Mouse (Mus musculus) kidney, postnatal 4 days (tissue): ENCODE results near the gene Six5.

Source experiments
- DNase-seq, 2 experiments: peaks; one replicate each; pipeline ENCODE4 v3.0.0; 2021; ENCODE audit warnings: mixed read lengths in 2 of 2

Six5 gene

DNA sequence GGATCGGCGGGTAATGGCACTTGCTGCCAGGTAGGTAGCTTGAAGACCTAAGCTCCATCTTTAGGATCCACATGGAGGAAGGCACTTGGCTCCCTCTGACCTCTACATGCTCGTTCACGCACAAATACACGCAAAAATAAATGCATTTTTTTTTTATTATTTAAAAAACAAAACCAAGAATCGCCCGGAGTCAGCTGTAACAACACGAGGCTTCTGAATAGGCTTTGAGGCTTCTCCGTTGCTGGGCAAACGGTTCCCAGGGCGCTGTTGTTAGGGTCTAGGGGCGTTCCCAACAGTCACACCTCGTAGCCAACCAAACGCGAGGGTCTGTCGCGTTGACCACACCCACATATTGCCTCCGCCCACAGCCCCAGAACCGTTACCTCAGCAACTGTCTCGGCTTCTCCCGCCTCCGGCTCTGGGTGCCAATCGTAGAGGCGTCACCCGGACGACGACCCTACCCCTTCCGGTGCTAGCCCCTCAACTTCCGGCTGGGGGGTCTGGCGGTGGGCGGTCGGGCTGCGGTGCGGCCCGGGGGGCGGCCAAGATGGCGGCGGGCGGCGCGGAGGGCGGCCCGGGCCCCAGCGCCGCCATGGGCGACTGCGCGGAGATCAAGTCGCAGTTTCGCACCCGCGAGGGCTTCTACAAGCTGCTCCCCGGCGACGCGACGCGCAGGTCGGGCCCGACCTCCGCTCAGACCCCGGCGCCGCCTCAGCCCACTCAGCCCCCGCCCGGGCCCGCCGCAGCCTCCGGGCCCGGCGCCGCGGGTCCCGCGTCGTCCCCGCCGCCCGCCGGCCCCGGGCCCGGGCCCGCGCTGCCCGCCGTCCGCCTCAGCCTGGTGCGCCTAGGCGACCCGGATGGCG, 18.4 kb upstream of the Six5 start, which contains the start of gene Dmwd:
Gene Dmwd (plus strand): TSS at position 505 of the 863 bp plus-strand sequence.
- DNase-seq, result peak; percentile 97 to 98

DNA sequence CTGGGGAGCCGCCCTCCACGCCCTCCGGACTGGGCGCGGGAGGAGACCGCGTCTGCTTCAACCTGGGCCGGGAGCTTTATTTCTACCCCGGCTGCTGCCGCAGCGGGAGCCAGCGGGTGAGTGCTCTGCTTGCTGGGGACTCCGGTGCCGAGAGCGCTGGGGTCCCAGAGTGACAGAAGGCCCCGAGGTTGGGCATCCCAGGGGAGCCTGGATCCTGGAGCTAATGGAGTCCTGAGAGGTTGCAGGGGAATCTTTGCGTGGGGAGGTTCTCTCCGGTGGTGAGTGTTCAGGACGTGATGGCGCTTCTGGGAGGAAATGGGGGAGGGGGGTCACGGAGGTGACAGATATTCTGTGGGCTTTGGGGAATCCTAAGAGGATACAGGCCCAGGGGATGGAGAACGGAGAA, 17.8 kb upstream of the Six5 start:
- peak; percentile 44 to 66 for DNase-seq

DNA sequence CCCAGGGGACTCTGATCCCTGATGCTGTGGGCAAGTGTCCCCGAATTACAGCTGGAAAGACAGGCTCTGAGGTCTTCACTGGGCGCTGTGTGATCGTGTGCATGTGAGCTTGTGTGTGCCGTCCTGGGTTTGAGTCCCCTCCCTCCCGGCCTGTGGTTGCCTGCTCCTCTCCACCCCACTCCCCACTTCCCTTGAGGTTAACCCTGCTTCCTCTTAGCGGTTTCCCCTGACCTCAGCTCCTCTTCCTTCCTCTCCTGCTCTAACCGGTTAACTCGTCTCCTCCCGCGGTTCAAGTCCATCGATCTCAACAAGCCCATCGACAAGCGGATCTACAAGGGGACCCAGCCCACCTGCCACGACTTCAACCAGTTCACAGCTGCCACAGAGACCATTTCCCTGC, 16.6 kb upstream of the Six5 start:
- no peak for DNase-seq

DNA sequence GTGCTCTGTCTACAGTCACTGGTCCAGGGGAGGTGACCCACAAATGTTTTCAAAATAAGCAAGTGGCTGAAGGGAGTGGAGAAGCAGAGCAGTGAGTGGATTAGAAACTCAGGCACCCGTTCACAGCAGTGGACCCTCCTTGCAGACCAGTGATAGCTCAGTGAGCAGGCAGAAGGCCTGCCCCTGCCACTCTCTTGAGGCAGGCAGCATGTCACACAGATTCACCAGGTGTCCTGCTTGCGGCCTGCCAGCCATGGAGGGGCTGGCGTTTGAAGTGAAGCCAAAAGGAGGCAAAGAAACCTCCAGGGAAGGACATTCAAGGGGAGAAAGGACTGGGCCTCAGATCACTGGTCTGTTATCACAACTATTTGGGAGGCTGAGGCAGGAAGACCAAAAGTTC, 15.7 kb upstream of the Six5 start:
- DNase-seq, result no peak

DNA sequence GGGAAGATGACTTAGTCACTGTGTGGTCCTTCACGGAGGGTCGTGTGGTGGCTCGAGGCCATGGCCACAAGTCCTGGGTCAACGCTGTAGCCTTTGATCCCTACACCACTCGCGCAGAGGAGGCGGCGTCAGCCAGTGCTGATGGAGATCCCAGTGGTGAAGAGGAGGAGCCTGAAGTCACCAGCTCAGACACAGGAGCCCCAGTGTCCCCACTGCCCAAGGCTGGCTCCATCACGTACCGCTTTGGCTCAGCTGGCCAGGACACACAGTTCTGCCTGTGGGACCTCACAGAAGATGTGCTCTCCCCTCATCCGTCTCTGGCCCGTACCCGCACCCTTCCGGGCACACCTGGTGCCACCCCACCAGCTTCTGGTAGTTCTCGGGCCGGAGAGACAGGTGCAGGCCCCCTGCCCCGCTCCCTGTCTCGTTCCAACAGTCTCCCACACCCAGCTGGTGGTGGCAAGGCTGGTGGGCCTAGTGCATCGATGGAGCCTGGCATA, 13.9 kb upstream of the Six5 start:
- DNase-seq, result no peak

DNA sequence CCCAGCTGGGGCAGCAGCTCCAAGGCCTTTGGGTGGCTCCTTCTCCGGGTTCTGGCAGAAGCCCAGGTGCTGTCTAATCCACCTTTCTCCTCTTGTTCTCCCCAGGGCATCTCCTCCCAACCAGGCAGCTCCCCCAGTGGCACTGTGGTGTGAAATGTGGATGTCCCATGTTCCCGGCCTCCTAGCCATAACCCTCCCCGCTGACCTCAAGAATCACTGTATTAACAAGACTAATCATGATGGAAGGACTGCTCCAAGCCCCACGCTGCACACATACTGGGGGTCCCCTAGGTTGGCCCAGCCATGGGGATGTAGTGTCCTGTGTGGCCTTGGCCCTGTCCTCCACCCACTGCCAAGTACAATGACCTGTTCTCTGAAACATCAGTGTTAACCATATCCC, 12.2 kb upstream of the Six5 start:
- no peak for DNase-seq

DNA sequence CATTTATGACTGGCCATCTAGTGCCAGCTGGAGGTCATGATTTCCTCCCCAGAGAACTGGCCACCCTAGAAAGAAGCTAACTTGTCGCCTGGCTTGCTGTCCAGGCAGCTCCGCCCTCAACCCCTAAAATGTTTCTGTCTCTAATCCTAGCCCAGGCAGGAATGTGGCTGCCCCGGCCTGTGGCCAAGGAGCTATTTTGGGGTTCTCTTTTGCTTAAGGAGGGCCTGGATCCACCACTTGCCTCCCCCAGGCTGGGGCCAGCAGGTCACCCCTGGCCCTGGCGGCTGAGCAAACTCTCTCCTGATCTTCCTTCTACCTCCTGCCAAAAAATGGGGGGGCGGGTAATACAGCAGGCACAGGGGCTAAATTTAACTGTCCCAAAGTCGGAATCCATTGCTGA, 11.3 kb upstream of the Six5 start:
- peak in 1 of 2 experiments; percentile 51 for DNase-seq

DNA sequence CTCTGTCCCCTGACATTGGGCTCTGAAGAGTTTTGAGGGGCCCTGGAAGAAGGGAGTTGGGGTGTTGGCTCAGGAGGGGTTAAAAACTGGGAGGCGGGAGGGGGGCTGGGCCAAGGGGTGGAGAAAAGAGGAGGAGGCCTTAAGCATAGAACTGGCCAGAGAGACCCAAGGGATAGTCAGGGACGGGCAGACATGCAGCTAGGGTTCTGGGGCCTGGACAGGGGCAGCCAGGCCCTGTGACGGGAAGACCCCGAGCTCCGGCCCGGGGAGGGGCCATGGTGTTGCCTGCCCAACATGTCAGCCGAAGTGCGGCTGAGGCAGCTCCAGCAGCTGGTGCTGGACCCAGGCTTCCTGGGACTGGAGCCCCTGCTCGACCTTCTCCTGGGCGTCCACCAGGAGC, 10.7 kb upstream of the Six5 start, which contains the start of gene Dmpk:
Gene Dmpk (plus strand): TSS at position 149 of the 400 bp plus-strand sequence.
- peak; percentile 51 to 59 for DNase-seq

DNA sequence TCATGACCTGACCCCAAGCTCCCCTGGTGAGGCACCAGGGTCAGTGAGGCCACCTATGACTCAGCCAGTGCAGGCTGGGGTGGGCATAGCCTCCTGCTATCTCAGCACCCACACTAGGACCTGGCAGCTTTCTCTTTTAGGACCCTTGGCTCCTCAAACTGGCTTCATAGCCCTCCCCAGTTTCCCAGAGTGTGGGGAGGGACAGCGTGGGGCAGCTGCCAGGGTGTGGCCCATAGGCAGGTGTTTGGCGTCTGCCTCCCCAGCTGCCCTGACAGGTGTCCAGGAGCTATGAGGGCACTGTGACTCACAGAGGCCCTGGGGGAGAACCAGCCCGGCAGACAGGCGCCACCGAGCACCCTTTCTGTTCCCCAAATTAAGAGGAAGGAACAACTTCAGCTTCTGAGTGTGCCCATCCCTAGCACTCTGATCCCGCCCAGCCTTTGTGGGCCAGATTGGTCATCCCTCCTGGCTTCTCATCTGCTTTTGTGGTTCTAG, 10.1 kb upstream of the Six5 start:
- no peak for DNase-seq

DNA sequence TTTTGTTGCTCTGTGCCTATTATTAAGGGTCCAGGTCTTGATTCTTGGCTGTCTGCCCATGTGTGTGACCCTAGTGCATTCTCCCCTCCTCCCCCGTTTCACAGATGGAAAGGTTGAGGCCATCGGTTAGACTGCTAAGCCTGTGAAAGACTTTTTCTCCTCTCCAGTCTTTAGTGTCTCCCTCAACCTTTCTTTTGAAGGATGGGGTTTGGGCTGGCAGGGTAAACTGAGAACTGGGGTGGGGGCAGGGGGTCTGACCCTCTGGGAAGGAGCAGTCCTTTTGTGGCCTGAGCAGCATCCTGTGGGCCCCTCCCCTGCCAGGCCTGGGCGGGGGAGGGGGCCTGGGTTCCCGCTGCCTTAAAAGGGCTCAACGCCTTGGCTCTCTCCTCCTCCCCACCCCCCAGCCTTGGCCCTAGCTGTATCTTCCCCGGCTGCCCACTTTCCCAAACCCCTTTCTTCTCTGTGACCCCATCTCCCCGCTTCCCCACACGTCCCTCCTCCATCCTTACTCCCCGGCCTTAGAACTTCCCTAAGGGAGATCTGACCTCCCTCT, 9.4 kb upstream of the Six5 start:
- no peak for DNase-seq

DNA sequence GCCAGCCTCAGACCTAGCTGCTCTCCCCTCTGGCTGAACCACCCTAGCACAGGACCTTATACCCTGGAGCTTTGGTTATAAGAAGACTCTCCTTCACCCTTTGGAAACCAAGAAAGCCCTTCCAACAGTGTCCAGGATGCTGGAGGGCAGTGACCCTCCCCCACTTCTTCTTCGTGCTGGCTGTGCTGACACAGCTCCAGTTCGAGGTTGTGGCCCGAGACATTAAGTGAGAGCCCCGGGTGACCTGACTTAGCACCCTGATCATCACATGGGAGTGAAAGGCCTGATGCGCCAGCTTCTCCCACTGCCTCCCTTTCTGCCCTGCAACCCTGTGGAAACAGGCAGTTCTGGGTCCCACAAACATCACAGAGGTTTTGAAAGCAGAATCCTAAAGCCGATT, 8.9 kb upstream of the Six5 start:
- peak in 1 of 2 experiments; percentile 35 for DNase-seq

DNA sequence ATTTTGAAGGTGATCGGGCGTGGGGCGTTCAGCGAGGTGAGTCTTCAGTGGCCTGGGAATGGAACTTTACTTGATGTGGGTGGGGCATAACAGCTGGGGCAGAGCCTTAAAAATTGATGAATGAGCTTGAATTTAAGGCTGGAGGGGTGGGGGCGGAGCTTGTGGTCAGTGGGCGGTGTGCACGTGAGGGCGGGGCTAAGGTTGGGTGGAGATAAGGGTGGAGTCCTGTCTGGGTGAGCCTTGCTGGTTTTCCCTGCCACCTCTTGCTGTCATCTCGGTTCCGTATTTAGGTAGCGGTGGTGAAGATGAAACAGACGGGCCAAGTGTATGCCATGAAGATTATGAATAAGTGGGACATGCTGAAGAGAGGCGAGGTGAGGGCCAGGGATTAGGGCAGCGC, 8.4 kb upstream of the Six5 start:
- DNase-seq, result peak; percentile 81 to 85

DNA sequence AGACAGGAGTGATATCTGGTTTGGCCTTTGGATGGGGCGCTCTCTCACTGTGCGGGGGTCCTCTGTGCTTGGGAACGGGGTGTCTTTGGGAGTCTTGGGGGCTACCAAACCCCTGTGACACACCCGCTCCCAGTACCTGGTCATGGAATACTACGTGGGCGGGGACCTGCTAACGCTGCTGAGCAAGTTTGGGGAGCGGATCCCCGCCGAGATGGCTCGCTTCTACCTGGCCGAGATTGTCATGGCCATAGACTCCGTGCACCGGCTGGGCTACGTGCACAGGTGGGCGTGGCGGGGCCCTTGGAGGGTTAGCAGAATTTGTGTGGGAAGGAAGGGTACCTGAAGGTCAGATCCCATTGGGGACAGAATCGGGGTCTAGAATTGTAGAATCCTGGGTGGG, 7.6 kb upstream of the Six5 start:
- DNase-seq, result no peak

DNA sequence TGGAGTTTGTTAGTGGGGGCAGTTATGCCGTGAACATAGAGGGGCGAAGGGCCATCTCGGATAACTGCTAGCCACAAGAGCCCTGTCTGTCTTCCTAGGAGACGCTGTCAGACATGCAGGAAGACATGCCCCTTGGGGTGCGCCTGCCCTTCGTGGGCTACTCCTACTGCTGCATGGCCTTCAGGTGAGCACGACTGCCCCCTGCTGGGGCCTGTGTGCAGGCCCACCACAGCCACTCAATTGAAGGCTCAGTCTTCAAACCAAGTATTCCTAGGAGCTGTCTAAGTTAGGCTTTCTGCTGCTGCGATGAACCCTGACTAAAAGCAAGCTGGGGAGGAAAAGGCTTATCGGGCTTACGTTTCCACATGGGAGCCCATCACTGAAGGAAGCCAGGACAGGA, 5.6 kb upstream of the Six5 start:
- peak; percentile 81 to 87 for DNase-seq

DNA sequence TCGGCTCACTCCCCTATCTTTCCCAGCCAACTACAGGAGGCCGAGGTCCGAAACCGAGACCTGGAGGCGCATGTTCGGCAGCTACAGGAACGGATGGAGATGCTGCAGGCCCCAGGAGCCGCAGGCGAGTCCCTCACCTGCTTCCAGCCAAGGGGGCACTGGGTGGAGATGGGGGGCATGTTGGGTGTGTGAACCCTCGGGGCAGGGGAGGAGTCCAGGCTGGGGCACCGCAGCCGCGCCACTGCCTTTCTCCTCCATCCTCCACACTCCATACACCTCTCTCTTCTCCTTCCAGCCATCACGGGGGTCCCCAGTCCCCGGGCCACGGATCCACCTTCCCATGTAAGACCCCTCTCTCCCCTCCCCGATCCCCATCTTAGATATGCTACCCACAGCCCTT, 2.5 kb upstream of the Six5 start:
- DNase-seq, result peak in 1 of 2 experiments; percentile 15

DNA sequence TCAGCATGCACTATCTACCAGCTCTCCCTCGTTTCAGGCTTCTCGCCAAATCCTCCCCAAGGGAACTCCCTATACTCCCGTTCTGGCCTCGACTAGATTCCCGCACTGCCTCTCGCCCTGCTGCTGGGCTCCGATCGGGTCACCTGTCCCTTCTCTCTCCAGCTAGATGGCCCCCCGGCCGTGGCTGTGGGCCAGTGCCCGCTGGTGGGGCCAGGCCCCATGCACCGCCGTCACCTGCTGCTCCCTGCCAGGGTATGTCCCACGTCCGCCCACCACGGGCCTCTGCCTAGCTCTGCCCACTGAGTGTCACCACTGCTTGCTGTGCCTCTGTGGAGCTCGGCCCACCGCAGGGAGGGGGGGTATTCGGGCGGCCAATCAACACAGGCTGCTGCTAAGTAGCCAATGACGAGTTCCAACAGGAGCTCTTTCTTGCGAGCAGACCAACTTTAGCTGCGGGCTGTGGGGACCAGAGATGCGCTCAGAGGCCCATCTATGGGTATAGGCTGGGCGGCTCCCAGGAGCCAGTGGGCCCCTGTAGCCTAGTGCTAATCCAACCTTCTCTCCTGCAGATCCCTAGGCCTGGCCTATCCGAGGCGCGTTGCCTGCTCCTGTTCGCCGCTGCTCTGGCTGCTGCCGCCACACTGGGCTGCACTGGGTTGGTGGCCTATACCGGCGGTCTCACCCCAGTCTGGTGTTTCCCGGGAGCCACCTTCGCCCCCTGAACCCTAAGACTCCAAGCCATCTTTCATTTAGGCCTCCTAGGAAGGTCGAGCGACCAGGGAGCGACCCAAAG, 1.8 kb upstream of the Six5 start:
- peak; percentile 76 to 87 for DNase-seq

DNA sequence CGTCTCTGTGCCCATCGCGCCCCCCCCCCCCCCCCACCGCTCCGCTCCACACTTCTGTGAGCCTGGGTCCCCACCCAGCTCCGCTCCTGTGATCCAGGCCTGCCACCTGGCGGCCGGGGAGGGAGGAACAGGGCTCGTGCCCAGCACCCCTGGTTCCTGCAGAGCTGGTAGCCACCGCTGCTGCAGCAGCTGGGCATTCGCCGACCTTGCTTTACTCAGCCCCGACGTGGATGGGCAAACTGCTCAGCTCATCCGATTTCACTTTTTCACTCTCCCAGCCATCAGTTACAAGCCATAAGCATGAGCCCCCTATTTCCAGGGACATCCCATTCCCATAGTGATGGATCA, 1.2 kb upstream of the Six5 start:
- peak; percentile 92 to 95 for DNase-seq

DNA sequence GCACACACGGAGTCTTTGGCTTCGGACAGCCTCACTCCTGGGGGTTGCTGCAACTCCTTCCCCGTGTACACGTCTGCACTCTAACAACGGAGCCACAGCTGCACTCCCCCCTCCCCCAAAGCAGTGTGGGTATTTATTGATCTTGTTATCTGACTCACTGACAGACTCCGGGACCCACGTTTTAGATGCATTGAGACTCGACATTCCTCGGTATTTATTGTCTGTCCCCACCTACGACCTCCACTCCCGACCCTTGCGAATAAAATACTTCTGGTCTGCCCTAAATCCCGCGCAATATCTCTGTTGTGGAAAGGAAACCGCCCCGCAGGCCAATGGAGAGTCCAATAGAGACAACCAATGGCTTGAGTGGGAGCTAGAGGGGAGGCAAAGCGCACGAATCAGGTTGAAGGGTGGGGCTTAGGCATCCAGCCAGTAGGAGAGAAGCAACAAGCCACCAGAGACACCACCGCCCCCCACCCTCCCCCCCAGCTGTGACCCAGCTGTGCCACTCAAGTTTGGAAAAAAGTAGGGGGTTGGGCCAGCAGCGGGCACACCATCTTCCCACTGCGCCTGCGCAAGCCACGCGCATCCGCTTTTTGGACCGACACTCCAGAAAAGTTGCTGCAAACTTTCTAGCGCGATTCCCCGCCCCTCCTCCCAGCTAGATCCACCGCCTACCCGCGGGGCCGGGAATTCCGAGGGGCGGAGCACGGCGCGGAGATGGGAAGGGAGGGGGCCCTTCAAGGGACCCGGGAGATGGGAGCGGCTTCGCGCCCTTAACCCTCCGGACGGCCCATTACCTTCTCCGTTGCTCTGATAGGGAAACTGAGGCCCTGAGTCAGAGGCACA, 633 bp upstream of the Six5 start:
- DNase-seq, result peak; percentile 98 to 99

DNA sequence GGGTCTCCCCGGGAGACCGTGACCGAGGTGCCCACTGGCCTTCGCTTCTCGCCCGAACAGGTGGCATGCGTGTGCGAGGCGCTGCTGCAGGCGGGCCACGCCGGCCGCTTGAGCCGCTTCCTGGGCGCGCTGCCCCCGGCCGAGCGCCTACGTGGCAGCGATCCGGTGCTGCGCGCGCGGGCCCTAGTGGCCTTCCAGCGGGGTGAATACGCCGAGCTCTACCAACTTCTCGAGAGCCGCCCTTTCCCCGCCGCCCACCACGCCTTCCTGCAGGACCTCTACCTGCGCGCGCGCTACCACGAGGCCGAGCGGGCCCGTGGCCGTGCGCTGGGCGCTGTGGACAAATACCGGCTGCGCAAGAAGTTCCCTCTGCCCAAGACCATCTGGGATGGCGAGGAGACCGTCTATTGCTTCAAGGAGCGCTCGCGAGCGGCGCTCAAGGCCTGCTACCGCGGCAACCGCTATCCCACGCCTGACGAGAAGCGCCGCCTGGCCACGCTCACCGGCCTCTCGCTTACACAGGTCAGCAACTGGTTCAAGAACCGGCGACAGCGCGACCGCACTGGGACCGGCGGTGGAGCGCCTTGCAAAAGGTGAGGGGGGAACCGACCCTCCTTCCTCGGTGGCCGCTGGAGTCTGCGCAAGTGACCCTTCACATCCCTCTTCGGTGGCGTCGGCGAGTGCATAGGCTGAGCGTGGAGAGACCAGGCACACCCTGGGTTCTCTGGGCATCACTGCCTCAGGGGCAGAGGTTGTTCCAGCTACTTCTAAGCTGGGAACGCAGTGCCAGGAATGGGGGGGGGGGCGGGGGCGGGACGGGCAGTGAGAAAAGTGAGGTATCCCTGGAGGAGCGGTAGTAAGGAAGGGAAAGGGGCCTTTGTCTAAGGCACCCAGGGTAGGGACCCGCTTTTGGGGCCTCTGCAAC, 694 bp downstream of the Six5 start:
- DNase-seq, result peak; percentile 70 to 83

DNA sequence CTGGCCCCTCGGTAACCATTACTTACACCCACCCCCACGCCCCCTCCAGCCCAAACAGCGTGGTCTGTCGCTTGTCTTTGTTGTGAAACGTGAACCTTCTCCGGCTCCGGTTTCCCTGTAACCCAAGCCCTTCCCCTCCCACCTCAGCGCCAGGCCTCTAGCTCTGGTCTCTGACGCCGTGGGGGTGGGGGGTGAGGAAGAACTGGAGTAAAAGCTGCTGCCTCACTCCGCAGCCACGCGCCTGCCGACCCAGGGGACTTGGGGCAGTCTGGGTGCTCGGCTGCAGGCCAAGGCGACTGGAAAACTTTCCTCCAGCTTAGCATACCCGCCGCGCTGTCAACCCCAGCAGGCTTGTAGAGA, 1.3 kb downstream of the Six5 start:
- DNase-seq, result peak; percentile 87 to 92

DNA sequence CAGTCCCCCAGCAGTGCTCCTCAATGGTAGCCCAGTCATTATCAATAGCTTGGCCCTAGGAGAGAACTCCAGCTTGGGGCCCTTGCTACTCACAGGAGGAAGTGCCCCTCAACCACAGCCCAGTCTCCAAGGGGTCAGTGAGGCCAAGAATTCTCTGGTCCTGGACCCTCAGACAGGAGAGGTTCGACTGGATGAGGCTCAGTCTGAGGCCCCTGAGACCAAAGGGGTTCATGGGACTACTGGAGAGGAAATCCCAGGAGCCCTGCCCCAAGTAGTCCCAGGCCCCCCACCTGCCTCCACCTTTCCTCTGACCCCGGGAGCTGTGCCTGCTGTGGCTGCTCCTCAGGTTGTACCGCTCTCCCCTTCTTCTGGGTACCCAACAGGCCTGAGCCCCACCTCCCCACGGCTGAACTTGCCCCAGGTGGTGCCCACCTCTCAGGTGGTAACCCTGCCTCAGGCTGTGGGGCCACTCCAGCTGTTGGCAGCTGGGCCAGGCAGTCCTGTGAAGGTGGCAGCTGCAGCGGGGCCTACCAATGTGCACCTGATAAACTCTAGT, 2.1 kb downstream of the Six5 start:
- DNase-seq, result no peak
